Mouse (Mus musculus) liver, embryonic 16.5 days (tissue): ENCODE results near the gene Mapk7. TPM values are rescaled to one million over a fixed set of nuclear protein-coding genes. Genes with fewer than 3 reads are reported as not detected.

ENCODE experiments used
- ATAC-seq: fragments of 200-750 bp; cut with Nextera tagmentation; 2 replicates; pipeline ENCODE4 v1.8.0; 2017; ENCODE audit warnings: low read depth, mild to moderate bottlenecking, moderate number of reproducible peaks, moderate library complexity
- H3K27ac ChIP-seq: fragments of 300-500 bp; sonication (generic); 2 replicates; pipeline ENCODE4 v1.5.1; 2014; ENCODE audit warnings: mild to moderate bottlenecking, low read length
- H3K27me3 ChIP-seq: fragments of 300-500 bp; sonication (generic); 2 replicates; pipeline ENCODE4 v1.6.1; 2014; ENCODE audit warnings: low read depth, low read length, mixed read lengths; ENCODE audit not compliant: control insufficient read depth, insufficient read depth
- H3K36me3 ChIP-seq: fragments of 300-500 bp; sonication (generic); 2 replicates; pipeline ENCODE4 v1.6.1; 2014; ENCODE audit warnings: mild to moderate bottlenecking; ENCODE audit not compliant: control insufficient read depth, insufficient read depth
- H3K4me1 ChIP-seq: fragments of 300-500 bp; sonication (generic); 2 replicates; pipeline ENCODE4 v1.6.1; 2014; ENCODE audit warnings: low read depth, low read length, mixed read lengths; ENCODE audit not compliant: control insufficient read depth
- H3K4me2 ChIP-seq: fragments of 300-500 bp; sonication (generic); 2 replicates; pipeline ENCODE4 v1.6.1; 2014; ENCODE audit warnings: low read depth, low read length, mixed read lengths
- H3K4me3 ChIP-seq: fragments of 300-500 bp; sonication (generic); 2 replicates; pipeline ENCODE4 v1.5.1; 2014; ENCODE audit warnings: low read depth, mild to moderate bottlenecking, low read length
- H3K9ac ChIP-seq: fragments of 300-500 bp; sonication (generic); 2 replicates; pipeline ENCODE4 v1.6.1; 2014; ENCODE audit warnings: low read depth, low read length
- H3K9me3 ChIP-seq: fragments of 300-500 bp; sonication (generic); replicated peaks from 2 replicates; pipeline ENCODE4 v1.6.1; 2016; ENCODE audit warnings: low read length; ENCODE audit not compliant: control insufficient read depth
- WGBS: fragments of 180-500 bp; shearing (Covaris S2); extraction: QIAGEN DNeasy Blood & Tissue Kit; methylation state at CpG from one replicate; pipeline ENCODE4 v1.1.7; 2014; ENCODE audit not compliant: insufficient replicate concordance; 5-methylcytosine and 5-hydroxymethylcytosine counted together
- polyA plus RNA-seq: library from polyadenylated mRNA; unstranded; fragments of >200 nt; fragmentation: Nextera tagmentation; extraction: Ambion mirVana; gene quantifications from 2 replicates; pipeline ENCODE4 v1.2.1, GENCODE M21; 2015

Gene Mapk7
- polyA plus RNA-seq, 1 experiment from 2014 or later = 6.5 TPM

- H3K27ac ChIP-seq = no peak overlapping the region
- no peak for ATAC-seq
- H3K4me1 ChIP-seq = no peaks in the 10 kb centered on the region
- no peak overlapping the region for H3K4me2 ChIP-seq
- WGBS = 76% methylated on average over 14 of the region's 14 CpGs
- no peaks in the 10 kb centered on the region for H3K27me3 ChIP-seq
- no peaks in the 10 kb centered on the region for H3K9me3 ChIP-seq
- no peak overlapping the region for H3K9ac ChIP-seq
- no peak overlapping the region for H3K4me3 ChIP-seq
- H3K36me3 ChIP-seq = peaks cover 11% of the 10 kb centered on the region
Measured at GRCm38 (mm10) chr11:61486458-61487219, 7.6 kb downstream of the Mapk7 start.

GRCm38 (mm10) chr11:61485541-61486457 lies 8.4 kb downstream of the Mapk7 start:
- WGBS = 68% methylated on average over 22 of the region's 22 CpGs
- no peak overlapping the region for H3K9ac ChIP-seq
- no peak overlapping the region for H3K27ac ChIP-seq
- H3K36me3 ChIP-seq = peaks cover 6% of the 10 kb centered on the region
- H3K9me3 ChIP-seq = no peaks in the 10 kb centered on the region
- H3K4me2 ChIP-seq = no peak overlapping the region
- H3K4me3 ChIP-seq = no peak overlapping the region
- H3K4me1 ChIP-seq = no peaks in the 10 kb centered on the region
- H3K27me3 ChIP-seq = no peaks in the 10 kb centered on the region
- no peak for ATAC-seq

- Histone ChIP-seq H3K36me3 (peaks cover 2% of the 10 kb centered on the region), H3K4me2 (no peak within 1 kb of the TSS), H3K4me3 (no peak within 1 kb of the TSS), H3K27ac (no peak within 1 kb of the TSS), H3K4me1 (no peaks in the 10 kb centered on the region), H3K9me3 (no peaks in the 10 kb centered on the region), H3K27me3 (no peaks in the 10 kb centered on the region), H3K9ac (no peak within 1 kb of the TSS)
- no peak for ATAC-seq
- WGBS = 44% methylated on average over 20 of the region's 20 CpGs
Measured at GRCm38 (mm10) chr11:61484613-61485540, 9.3 kb downstream of the Mapk7 start, which contains the start of gene Mfap4. TSS of gene Mfap4 (plus strand) at chr11:61485431.

GRCm38 (mm10) chr11:61484256-61484612 lies 10.0 kb downstream of the Mapk7 start:
- WGBS = 40% methylated on average over 10 of the region's 10 CpGs
- H3K9ac ChIP-seq = no peak overlapping the region
- H3K36me3 ChIP-seq = peaks cover 2% of the 10 kb centered on the region
- H3K27me3 ChIP-seq = no peaks in the 10 kb centered on the region
- H3K9me3 ChIP-seq = no peaks in the 10 kb centered on the region
- no peak overlapping the region for H3K4me2 ChIP-seq
- ATAC-seq = no peak
- no peaks in the 10 kb centered on the region for H3K4me1 ChIP-seq
- H3K27ac ChIP-seq = no peak overlapping the region
- H3K4me3 ChIP-seq = no peak overlapping the region

GRCm38 (mm10) chr11:61483226-61483845 lies 10.9 kb downstream of the Mapk7 start:
- H3K27me3 ChIP-seq = no peaks in the 10 kb centered on the region
- H3K4me3 ChIP-seq = no peak overlapping the region
- ATAC-seq = no peak
- no peak overlapping the region for H3K9ac ChIP-seq
- no peaks in the 10 kb centered on the region for H3K9me3 ChIP-seq
- WGBS = 69% methylated on average over 13 of the region's 13 CpGs
- no peak overlapping the region for H3K27ac ChIP-seq
- no peaks in the 10 kb centered on the region for H3K4me1 ChIP-seq
- no peaks in the 10 kb centered on the region for H3K36me3 ChIP-seq
- H3K4me2 ChIP-seq = no peak overlapping the region

GRCm38 (mm10) chr11:61481239-61482090 lies 12.7 kb downstream of the Mapk7 start:
- no peaks in the 10 kb centered on the region for H3K9me3 ChIP-seq
- no peak overlapping the region for H3K4me3 ChIP-seq
- no peak overlapping the region for H3K27ac ChIP-seq
- no peak overlapping the region for H3K9ac ChIP-seq
- no peak overlapping the region for H3K4me2 ChIP-seq
- no peaks in the 10 kb centered on the region for H3K27me3 ChIP-seq
- no peaks in the 10 kb centered on the region for H3K36me3 ChIP-seq
- ATAC-seq = no peak
- no peaks in the 10 kb centered on the region for H3K4me1 ChIP-seq
- WGBS = 45% methylated on average over 9 of the region's 9 CpGs

- Histone ChIP-seq H3K4me3 (no peak overlapping the region), H3K27ac (no peak overlapping the region), H3K9ac (no peak overlapping the region), H3K4me2 (no peak overlapping the region), H3K36me3 (no peaks in the 10 kb centered on the region), H3K4me1 (no peaks in the 10 kb centered on the region), H3K9me3 (no peaks in the 10 kb centered on the region), H3K27me3 (no peaks in the 10 kb centered on the region)
- 62% methylated on average over 4 of the region's 4 CpGs for WGBS
- ATAC-seq = no peak
Measured at GRCm38 (mm10) chr11:61478788-61479187, 15.4 kb downstream of the Mapk7 start.
